Mouse (Mus musculus) forebrain, postnatal 0 days (tissue): ENCODE measurements around the gene Gm5142. TPM values are rescaled to one million over a fixed set of nuclear protein-coding genes. Genes with fewer than 3 reads are reported as not detected.

Source experiments
- ATAC-seq: fragments of 200-750 bp; cut with Nextera tagmentation; 2 replicates; pipeline ENCODE4 v1.8.0; 2017; ENCODE audit warnings: mild to moderate bottlenecking, moderate library complexity
- DNase-seq: peaks from one replicate; pipeline ENCODE4 v3.0.0-alpha.2; 2015
- H3K27ac ChIP-seq: fragments of 300-500 bp; sonication (generic); 2 replicates; pipeline ENCODE4 v1.5.1; 2014; ENCODE audit warnings: low read depth, mild to moderate bottlenecking, antibody characterized with exemption, low read length, moderate library complexity, mixed read lengths
- H3K27me3 ChIP-seq: fragments of 300-500 bp; sonication (generic); 2 replicates; pipeline ENCODE4 v1.6.1; 2014; ENCODE audit warnings: mild to moderate bottlenecking, low read length, mixed read lengths; ENCODE audit not compliant: insufficient read depth
- H3K36me3 ChIP-seq: fragments of 300-500 bp; sonication (generic); 2 replicates; pipeline ENCODE4 v1.6.1; 2014; ENCODE audit warnings: mild to moderate bottlenecking, moderate library complexity; ENCODE audit not compliant: insufficient read depth
- H3K4me1 ChIP-seq: fragments of 300-500 bp; sonication (generic); 2 replicates; pipeline ENCODE4 v1.6.1; 2014; ENCODE audit warnings: antibody characterized with exemption; ENCODE audit not compliant: insufficient read depth
- H3K4me2 ChIP-seq: fragments of 300-500 bp; sonication (generic); 2 replicates; pipeline ENCODE4 v1.6.1; 2014; ENCODE audit warnings: low read depth, mild to moderate bottlenecking, moderate library complexity
- H3K4me3 ChIP-seq: fragments of 300-500 bp; sonication (generic); 2 replicates; pipeline ENCODE4 v1.5.1; 2014; ENCODE audit warnings: low read depth, low read length, mixed read lengths
- H3K9ac ChIP-seq: fragments of 300-500 bp; sonication (generic); 2 replicates; pipeline ENCODE4 v1.6.1; 2014; ENCODE audit warnings: mild to moderate bottlenecking
- H3K9me3 ChIP-seq: fragments of 300-500 bp; sonication (generic); 2 replicates; pipeline ENCODE4 v1.6.1; 2016; ENCODE audit warnings: low read length
- CTCF ChIP-seq: sonication (generic); IDR thresholded peaks from 2 replicates; pipeline ENCODE4 v1.5.1; 2016; ENCODE audit warnings: antibody characterized with exemption, control low read depth, low read depth
- WGBS: fragments of 180-500 bp; shearing (Covaris S2); extraction: QIAGEN DNeasy Blood & Tissue Kit; methylation state at CpG from one replicate; pipeline ENCODE4 v1.1.7; 2014; 5-methylcytosine and 5-hydroxymethylcytosine counted together
- polyA plus RNA-seq: library from polyadenylated mRNA; unstranded; fragments of >200 nt; fragmentation: Nextera tagmentation; extraction: Ambion mirVana; gene quantifications from 2 replicates; pipeline ENCODE4 v1.2.1, GENCODE M21; 2015
- total RNA-seq: library from RNA; depleted of rRNA; stranded (reverse); fragments of >200 nt; gene quantifications from 2 replicates; pipeline ENCODE4 v1.2.3, GENCODE M21; 2014; rRNA removed

The Gm5142 gene
- not detected in 2 replicates for total RNA-seq
- not detected in 2 replicates for polyA plus RNA-seq

GRCm38 (mm10) chr14:59178649-59179048 lies at the start of gene Gm5142:
Gene Gm5142, minus strand, starts transcription at chr14:59178749.
- Histone ChIP-seq H3K4me3 (no peak within 1 kb of the TSS), H3K9me3 (no peaks in the 10 kb centered on the region), H3K9ac (no peak within 1 kb of the TSS), H3K36me3 (no peaks in the 10 kb centered on the region), H3K27ac (no peak within 1 kb of the TSS), H3K4me2 (no peak within 1 kb of the TSS), H3K4me1 (no peaks in the 10 kb centered on the region), H3K27me3 (no peaks in the 10 kb centered on the region)
- DNase-seq (no peak), ATAC-seq (no peak)
- TF ChIP-seq CTCF, result no peak
- WGBS, result 95% methylated on average over 3 of the region's 3 CpGs

GRCm38 (mm10) chr14:59226240-59226639 lies 47.7 kb upstream of the Gm5142 start:
- Histone ChIP-seq H3K9me3 (no peaks in the 10 kb centered on the region), H3K9ac (no peak overlapping the region), H3K4me1 (no peaks in the 10 kb centered on the region), H3K27ac (no peak overlapping the region), H3K36me3 (peaks cover 78% of the 10 kb centered on the region), H3K27me3 (no peaks in the 10 kb centered on the region), H3K4me2 (no peak overlapping the region), H3K4me3 (no peak overlapping the region)
- ATAC-seq (no peak), DNase-seq (no peak)
- TF ChIP-seq CTCF, result no peak
- 95% methylated on average over 11 of the region's 11 CpGs for WGBS

GRCm38 (mm10) chr14:59219241-59219640 lies 40.7 kb upstream of the Gm5142 start:
- no peak overlapping the region for H3K4me3 ChIP-seq
- no peak overlapping the region for H3K4me2 ChIP-seq
- 80% methylated on average over 3 of the region's 3 CpGs for WGBS
- ATAC-seq (no peak), DNase-seq (no peak)
- TF ChIP-seq CTCF, result no peak
- no peaks in the 10 kb centered on the region for H3K27me3 ChIP-seq
- no peaks in the 10 kb centered on the region for H3K4me1 ChIP-seq
- no peak overlapping the region for H3K27ac ChIP-seq
- peaks cover 49% of the 10 kb centered on the region for H3K36me3 ChIP-seq
- no peak overlapping the region for H3K9ac ChIP-seq
- no peaks in the 10 kb centered on the region for H3K9me3 ChIP-seq

- H3K27ac ChIP-seq, result no peak overlapping the region
- no peak overlapping the region for H3K9ac ChIP-seq
- no peak overlapping the region for H3K4me3 ChIP-seq
- H3K4me2 ChIP-seq, result no peak overlapping the region
- H3K9me3 ChIP-seq, result no peaks in the 10 kb centered on the region
- DNase-seq, result no peak
- TF ChIP-seq CTCF, result no peak
- WGBS, result 97% methylated on average over 2 of the region's 2 CpGs
- no peak for ATAC-seq
- H3K4me1 ChIP-seq, result peaks cover 8% of the 10 kb centered on the region; the same call in 1 of the 2 replicates
- H3K36me3 ChIP-seq, result peaks cover 8% of the 10 kb centered on the region; the same call in 1 of the 2 replicates
- H3K27me3 ChIP-seq, result no peaks in the 10 kb centered on the region
Observed at GRCm38 (mm10) chr14:59209816-59210215, 31.3 kb upstream of the Gm5142 start.

GRCm38 (mm10) chr14:59209003-59209402 lies 30.5 kb upstream of the Gm5142 start:
- Histone ChIP-seq H3K9me3 (no peaks in the 10 kb centered on the region), H3K4me1 (peaks cover 13% of the 10 kb centered on the region; the same call in 1 of the 2 replicates), H3K4me3 (no peak overlapping the region), H3K4me2 (no peak overlapping the region), H3K27me3 (no peaks in the 10 kb centered on the region), H3K36me3 (peaks cover 6% of the 10 kb centered on the region; the same call in 1 of the 2 replicates), H3K27ac (no peak overlapping the region), H3K9ac (no peak overlapping the region)
- no peak for TF ChIP-seq CTCF
- ATAC-seq (no peak), DNase-seq (no peak)
- 92% methylated on average over 7 of the region's 7 CpGs for WGBS

GRCm38 (mm10) chr14:59205976-59206583 lies 27.5 kb upstream of the Gm5142 start:
- H3K27me3 ChIP-seq, result no peaks in the 10 kb centered on the region
- DNase-seq (no peak), ATAC-seq (no peak)
- H3K4me1 ChIP-seq, result peaks cover 27% of the 10 kb centered on the region; the same call in 1 of the 2 replicates
- WGBS, result 46% methylated on average over 10 of the region's 10 CpGs
- H3K4me2 ChIP-seq, result no peak overlapping the region
- TF ChIP-seq CTCF, result no peak
- H3K9me3 ChIP-seq, result no peaks in the 10 kb centered on the region
- H3K36me3 ChIP-seq, result no peaks in the 10 kb centered on the region; the same call in 1 of the 2 replicates
- no peak overlapping the region for H3K4me3 ChIP-seq
- H3K9ac ChIP-seq, result no peak overlapping the region
- H3K27ac ChIP-seq, result no peak overlapping the region

- no peak for ATAC-seq
- 31% methylated on average over 7 of the region's 7 CpGs for WGBS
- no peak for DNase-seq
- peaks cover 27% of the 10 kb centered on the region; the same call in 1 of the 2 replicates for H3K4me1 ChIP-seq
- no peak overlapping the region for H3K4me3 ChIP-seq
- peak overlapping the region; percentile 34; the same call in 1 of the 2 replicates for H3K9ac ChIP-seq
- H3K36me3 ChIP-seq, result no peaks in the 10 kb centered on the region
- no peaks in the 10 kb centered on the region for H3K9me3 ChIP-seq
- no peak overlapping the region for H3K27ac ChIP-seq
- H3K4me2 ChIP-seq, result no peak overlapping the region; the same call in 1 of the 2 replicates
- TF ChIP-seq CTCF, result no peak
- no peaks in the 10 kb centered on the region for H3K27me3 ChIP-seq
Observed at GRCm38 (mm10) chr14:59205461-59205860, 26.9 kb upstream of the Gm5142 start.
